Mouse (Mus musculus): Measurements from ENCODE around the gene Krt1. TPM values are rescaled to one million over a fixed set of nuclear protein-coding genes. Genes with fewer than 3 reads are reported as not detected.

Krt1 gene
- polyA plus RNA-seq, 1 experiment: not detected

GRCm38 (mm10) chr15:101852571-101852970 is 2.0 kb upstream of the Krt1 start:
- H3K27ac ChIP-seq (replicated peaks; ENCODE audit: low read depth, low read length): no peak overlapping the region
- no peaks in the 10 kb centered on the region for H3K4me1 ChIP-seq (ENCODE audit: control insufficient read depth, insufficient read depth, insufficient read length, low read length)
- no peak overlapping the region for H3K4me3 ChIP-seq (ENCODE audit: insufficient read depth, low read depth, low read length)

GRCm38 (mm10) chr15:101845971-101846403 is 4.6 kb downstream of the Krt1 start:
- no peak overlapping the region for H3K27ac ChIP-seq (replicated peaks; ENCODE audit: low read depth, low read length)
- peak overlapping the region; percentile 40 for H3K4me3 ChIP-seq (ENCODE audit: insufficient read depth, low read depth, low read length)
- no peaks in the 10 kb centered on the region for H3K4me1 ChIP-seq (ENCODE audit: control insufficient read depth, insufficient read depth, insufficient read length, low read length)

- Histone ChIP-seq H3K4me3 (ENCODE audit: insufficient read depth, low read depth, low read length) (no peak overlapping the region), H3K27ac (replicated peaks; ENCODE audit: low read depth, low read length) (no peak overlapping the region), H3K4me1 (ENCODE audit: control insufficient read depth, insufficient read depth, insufficient read length, low read length) (no peaks in the 10 kb centered on the region)
These were observed 7.4 kb downstream of the Krt1 start for GRCm38 (mm10) chr15:101843192-101843591.

GRCm38 (mm10) chr15:101834784-101835328 is 15.7 kb downstream of the Krt1 start:
- no peak overlapping the region for H3K4me3 ChIP-seq (ENCODE audit: insufficient read depth, low read depth, low read length)
- no peak overlapping the region for H3K27ac ChIP-seq (replicated peaks; ENCODE audit: low read depth, low read length)
- no peaks in the 10 kb centered on the region for H3K4me1 ChIP-seq (ENCODE audit: control insufficient read depth, insufficient read depth, insufficient read length, low read length)

- Histone ChIP-seq H3K27ac (replicated peaks; ENCODE audit: low read depth, low read length) (no peak overlapping the region), H3K4me1 (ENCODE audit: control insufficient read depth, insufficient read depth, insufficient read length, low read length) (no peaks in the 10 kb centered on the region), H3K4me3 (ENCODE audit: insufficient read depth, low read depth, low read length) (no peak overlapping the region)
These were observed 17.5 kb downstream of the Krt1 start for GRCm38 (mm10) chr15:101833131-101833530.

- Histone ChIP-seq H3K27ac (replicated peaks; ENCODE audit: low read depth, low read length) (no peak overlapping the region), H3K4me3 (ENCODE audit: insufficient read depth, low read depth, low read length) (no peak overlapping the region), H3K4me1 (ENCODE audit: control insufficient read depth, insufficient read depth, insufficient read length, low read length) (no peaks in the 10 kb centered on the region)
These were observed 21.2 kb downstream of the Krt1 start for GRCm38 (mm10) chr15:101829441-101829840.

GRCm38 (mm10) chr15:101821786-101822185 is 28.8 kb downstream of the Krt1 start:
- H3K4me3 ChIP-seq (ENCODE audit: insufficient read depth, low read depth, low read length): no peak overlapping the region
- H3K27ac ChIP-seq (replicated peaks; ENCODE audit: low read depth, low read length): no peak overlapping the region
- H3K4me1 ChIP-seq (ENCODE audit: control insufficient read depth, insufficient read depth, insufficient read length, low read length): no peaks in the 10 kb centered on the region

GRCm38 (mm10) chr15:101817875-101818274 is 32.7 kb downstream of the Krt1 start, which contains the start of gene Krt2:
TSS of gene Krt2 (minus strand) at chr15:101818169.
- no peak within 1 kb of the TSS for H3K4me3 ChIP-seq (ENCODE audit: insufficient read depth, low read depth, low read length)
- no peaks in the 10 kb centered on the region for H3K4me1 ChIP-seq (ENCODE audit: control insufficient read depth, insufficient read depth, insufficient read length, low read length)
- no peak within 1 kb of the TSS for H3K27ac ChIP-seq (replicated peaks; ENCODE audit: low read depth, low read length)

- Histone ChIP-seq H3K4me1 (ENCODE audit: control insufficient read depth, insufficient read depth, insufficient read length, low read length) (no peaks in the 10 kb centered on the region), H3K27ac (replicated peaks; ENCODE audit: low read depth, low read length) (no peak overlapping the region)
These were observed 47.4 kb downstream of the Krt1 start for GRCm38 (mm10) chr15:101803052-101803822.

GRCm38 (mm10) chr15:101802296-101802835 is 48.2 kb downstream of the Krt1 start, which contains the start of gene Krt73:
TSS of gene Krt73 (minus strand) at chr15:101802346.
- H3K4me3 ChIP-seq (ENCODE audit: insufficient read depth, low read depth, low read length): no peak within 1 kb of the TSS
- no peak within 1 kb of the TSS for H3K27ac ChIP-seq (replicated peaks; ENCODE audit: low read depth, low read length)
- H3K4me1 ChIP-seq (ENCODE audit: control insufficient read depth, insufficient read depth, insufficient read length, low read length): no peaks in the 10 kb centered on the region

More at GRCm38 (mm10) chr15:101803052-101803822, 47.4 kb downstream of the Krt1 start:
- no peak overlapping the region for H3K4me3 ChIP-seq (ENCODE audit: insufficient read depth, low read depth, low read length)

Other genes starting within 250 kb of the Krt1 start
- gene Gm5414, start 222.6 kb downstream of the Krt1 start, polyA plus RNA-seq (2012; ENCODE audit: insufficient read depth, insufficient read length, missing spikeins): not detected in 2 replicates
- not detected in 2 replicates for gene Gm5478, start 203.4 kb downstream of the Krt1 start, polyA plus RNA-seq (2012; ENCODE audit: insufficient read depth, insufficient read length, missing spikeins)
- gene Krt6b, start 170.5 kb downstream of the Krt1 start, polyA plus RNA-seq (2012; ENCODE audit: insufficient read depth, insufficient read length, missing spikeins): not detected in 2 replicates
- not detected in 2 replicates for gene Krt6a, start 156.5 kb downstream of the Krt1 start, polyA plus RNA-seq (2012; ENCODE audit: insufficient read depth, insufficient read length, missing spikeins)
- gene Krt5, start 137.9 kb downstream of the Krt1 start, polyA plus RNA-seq (2012; ENCODE audit: insufficient read depth, insufficient read length, missing spikeins): 0.48 and 1.7 TPM in 2 replicates
- not detected in 2 replicates for gene Krt71, start 107.7 kb downstream of the Krt1 start, polyA plus RNA-seq (2012; ENCODE audit: insufficient read depth, insufficient read length, missing spikeins)
- not detected in 2 replicates for gene Krt72, start 64.3 kb downstream of the Krt1 start, polyA plus RNA-seq (2012; ENCODE audit: insufficient read depth, insufficient read length, missing spikeins)
- gene Krt73, start 48.4 kb downstream of the Krt1 start, polyA plus RNA-seq (2012; ENCODE audit: insufficient read depth, insufficient read length, missing spikeins): not detected in 2 replicates
- gene Krt2, start 32.6 kb downstream of the Krt1 start, polyA plus RNA-seq (2012; ENCODE audit: insufficient read depth, insufficient read length, missing spikeins): not detected in 2 replicates
- 1.1 and 2.2 TPM in 2 replicates for gene Krt77, start 18.9 kb upstream of the Krt1 start, polyA plus RNA-seq (2012; ENCODE audit: insufficient read depth, insufficient read length, missing spikeins)
- gene Krt76, start 42.1 kb upstream of the Krt1 start, polyA plus RNA-seq (2012; ENCODE audit: insufficient read depth, insufficient read length, missing spikeins): not detected in 2 replicates
- not detected in 2 replicates for gene Krt4, start 73.9 kb upstream of the Krt1 start, polyA plus RNA-seq (2012; ENCODE audit: insufficient read depth, insufficient read length, missing spikeins)
- 15.1 and 19.0 TPM in 2 replicates for gene Krt79, start 89.5 kb upstream of the Krt1 start, polyA plus RNA-seq (2012; ENCODE audit: insufficient read depth, insufficient read length, missing spikeins)
- not detected in 2 replicates for gene Krt78, start 103.5 kb upstream of the Krt1 start, polyA plus RNA-seq (2012; ENCODE audit: insufficient read depth, insufficient read length, missing spikeins)
- gene Krt8, start 153.7 kb upstream of the Krt1 start, polyA plus RNA-seq (2012; ENCODE audit: insufficient read depth, insufficient read length, missing spikeins): not detected in 2 replicates
- not detected in 2 replicates for gene Krt18, start 177.4 kb upstream of the Krt1 start, polyA plus RNA-seq (2012; ENCODE audit: insufficient read depth, insufficient read length, missing spikeins)
- 47.9 and 93.9 TPM in 2 replicates for gene Eif4b, start 223.0 kb upstream of the Krt1 start, polyA plus RNA-seq (2012; ENCODE audit: insufficient read depth, insufficient read length, missing spikeins)
- 49.0 and 90.1 TPM in 2 replicates for gene Tns2, start 249.6 kb upstream of the Krt1 start, polyA plus RNA-seq (2012; ENCODE audit: insufficient read depth, insufficient read length, missing spikeins)

All from brown adipose tissue, adult 24 weeks (tissue).